Mouse (Mus musculus) central nervous system, embryonic 18 days (tissue): ENCODE data around the gene Cabp5. TPM values are rescaled to one million over a fixed set of nuclear protein-coding genes. Genes with fewer than 3 reads are reported as not detected.

Experiments used
- polyA plus RNA-seq: library from polyadenylated mRNA; depleted of rRNA; stranded (reverse); fragments of >200 nt; gene quantifications from 2 replicates; pipeline ENCODE4 v1.2.3, GENCODE M21; 2012; rRNA removed

Gene Cabp5
- polyA plus RNA-seq: 0.43 and 0.56 TPM in 2 replicates

GRCm38 (mm10) chr7:13397832-13398231 lies at the start of gene Cabp5:
Gene Cabp5, plus strand, starts transcription at chr7:13398132.

GRCm38 (mm10) chr7:13450541-13450940 lies 52.6 kb downstream of the Cabp5 start, which contains the start of gene Bsph1:
Gene Bsph1, plus strand, starts transcription at chr7:13450841.

Other genes starting within 250 kb of the Cabp5 start
- gene Vmn1r88, start 238.6 kb upstream of the Cabp5 start, polyA plus RNA-seq: 0.01 TPM in 1 of 2 replicates, not detected in the other
- not detected in 2 replicates for gene Vmn1r89, start 185.1 kb upstream of the Cabp5 start, polyA plus RNA-seq
- 34.0 and 39.0 TPM in 2 replicates for gene Lig1, start 120.8 kb upstream of the Cabp5 start, polyA plus RNA-seq
- 7.8 and 8.9 TPM in 2 replicates for gene Zswim9, start 119.4 kb upstream of the Cabp5 start, polyA plus RNA-seq
- gene Pla2g4c, start 73.5 kb upstream of the Cabp5 start, polyA plus RNA-seq: 2.0 and 2.1 TPM in 2 replicates
- not detected in 2 replicates for gene Bsph1, start 52.7 kb downstream of the Cabp5 start, polyA plus RNA-seq
- not detected in 2 replicates for gene Bsph2, start 172.9 kb downstream of the Cabp5 start, polyA plus RNA-seq
- not detected in 2 replicates for gene Sult2a5, start 225.8 kb downstream of the Cabp5 start, polyA plus RNA-seq